Mouse (Mus musculus) erythroblast, adult 5-6 weeks (primary cell): Measurements from ENCODE around the gene Meltf. TPM values are rescaled to one million over a fixed set of nuclear protein-coding genes. Genes with fewer than 3 reads are reported as not detected.

Source experiments
- ATAC-seq: replicated peaks from 2 replicates; pipeline ENCODE4 v1.8.0; 2016; ENCODE audit warnings: moderate number of reproducible peaks, mild to moderate bottlenecking, moderate TSS enrichment, inconsistent platforms; ENCODE audit not compliant: poor library complexity, low FRiP score, severe bottlenecking
- total RNA-seq, 2 experiments: library from RNA; stranded (forward) in 1 of 2; stranded (reverse) in 1 of 2; fragments of 150-400 nt in 1 of 2; fragments of 200-764, 138-1000 nt in 1 of 2; gene quantifications; 2 replicates each; pipeline versions ENCODE4 v1.2.3 to v1.2.4; 2015 to 2017; ENCODE audit warnings: low replicate concordance in 2 of 2

Gene Meltf
- total RNA-seq, 2 experiments from 2014 or later = not detected

DNA sequence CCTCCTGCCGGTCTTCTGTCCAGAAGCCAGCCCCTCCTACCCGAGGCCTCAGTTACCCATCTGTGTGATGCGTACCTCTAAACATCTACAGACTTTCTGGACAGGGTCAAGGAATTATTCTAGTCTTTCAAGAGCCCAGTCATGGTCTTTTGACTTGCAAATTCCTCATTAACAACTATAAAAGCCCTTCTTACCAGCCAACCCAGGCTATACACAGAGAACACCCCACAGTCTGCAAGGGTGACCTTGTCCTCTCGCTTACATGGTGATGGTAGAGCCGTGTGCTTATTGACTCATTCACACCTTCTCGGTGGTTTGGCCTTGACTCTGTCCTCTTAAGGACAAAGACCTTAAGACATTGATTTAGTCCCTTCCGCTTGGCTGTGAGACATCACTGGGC is 12.3 kb downstream of the Meltf start:
- no peak for ATAC-seq

DNA sequence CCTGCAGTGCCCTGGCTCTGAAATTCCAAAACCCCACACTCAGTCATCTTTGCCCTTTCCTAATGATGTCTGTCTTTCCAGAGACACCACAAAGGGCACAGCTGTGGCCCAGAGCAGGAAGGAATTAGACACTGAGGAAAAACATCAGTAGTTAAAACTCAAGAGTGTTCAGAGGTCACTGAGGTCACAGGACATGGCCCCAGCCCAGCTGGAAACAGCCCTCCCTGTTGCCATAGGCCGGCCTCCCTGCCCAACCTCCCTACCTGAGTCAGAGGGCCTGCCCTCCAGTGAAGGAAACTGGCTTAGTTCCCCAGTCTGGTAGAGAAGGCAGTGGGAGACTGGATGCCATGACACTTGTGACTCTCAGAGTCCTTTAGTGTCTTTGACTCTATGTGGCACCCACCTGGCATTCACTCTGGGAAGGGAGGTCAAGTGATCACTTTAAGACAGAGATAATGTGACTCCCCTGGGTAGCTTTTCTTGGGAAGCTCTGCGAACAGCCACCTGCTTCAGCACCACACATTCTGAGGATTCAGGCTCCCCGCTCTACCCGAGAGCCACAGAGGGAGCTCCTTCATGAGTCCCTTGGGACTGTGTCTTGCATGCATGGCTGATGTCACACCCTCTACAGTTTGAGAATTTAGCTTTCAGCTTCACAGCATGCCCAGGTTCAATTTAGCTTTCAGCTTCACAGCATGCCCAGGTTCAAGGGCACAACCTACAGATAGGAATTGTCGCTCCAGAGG is 15.0 kb downstream of the Meltf start:
- no peak for ATAC-seq

DNA sequence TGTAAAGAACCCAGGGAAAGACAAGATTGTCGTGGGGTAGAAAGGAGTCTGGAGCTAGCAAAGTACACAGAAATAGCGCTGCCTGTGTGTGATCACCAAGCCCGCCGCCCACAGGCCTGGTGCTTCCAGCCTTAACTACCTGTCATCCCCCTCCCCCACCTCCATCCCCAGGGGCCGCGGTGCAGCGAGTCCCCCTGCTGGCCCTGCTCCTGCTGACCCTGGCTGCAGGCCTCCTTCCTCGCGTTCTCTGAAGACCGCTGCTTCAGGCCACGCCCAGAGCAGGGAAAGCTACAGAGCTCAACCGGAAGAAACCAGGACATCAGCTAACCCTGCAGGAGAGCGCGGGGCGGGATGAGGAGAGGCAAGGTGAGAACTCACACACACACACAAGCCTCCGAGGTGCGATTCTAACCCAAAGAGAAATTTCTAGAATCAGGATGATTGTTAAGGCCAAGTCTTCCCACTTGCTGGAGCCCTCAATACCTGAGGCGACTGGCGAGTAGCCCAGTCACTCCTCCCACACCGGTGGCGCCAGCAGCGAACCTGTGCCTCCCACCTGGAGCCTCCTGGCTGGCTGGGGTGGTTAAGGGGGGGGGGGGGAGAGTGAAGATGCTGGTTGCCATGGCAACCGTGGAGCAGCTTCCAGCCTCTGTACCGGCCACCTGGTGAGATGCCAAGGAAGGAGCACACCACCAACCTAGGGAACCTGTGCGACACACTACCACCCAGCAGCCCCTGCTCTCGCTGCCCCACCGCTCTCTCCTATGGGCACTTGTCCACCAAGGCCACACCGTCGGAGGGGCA is 18.6 kb downstream of the Meltf start:
- no peak for ATAC-seq

- ATAC-seq = no peak
Observed at GRCm38 (mm10) chr16:31898546-31899326, 20.1 kb downstream of the Meltf start.

DNA sequence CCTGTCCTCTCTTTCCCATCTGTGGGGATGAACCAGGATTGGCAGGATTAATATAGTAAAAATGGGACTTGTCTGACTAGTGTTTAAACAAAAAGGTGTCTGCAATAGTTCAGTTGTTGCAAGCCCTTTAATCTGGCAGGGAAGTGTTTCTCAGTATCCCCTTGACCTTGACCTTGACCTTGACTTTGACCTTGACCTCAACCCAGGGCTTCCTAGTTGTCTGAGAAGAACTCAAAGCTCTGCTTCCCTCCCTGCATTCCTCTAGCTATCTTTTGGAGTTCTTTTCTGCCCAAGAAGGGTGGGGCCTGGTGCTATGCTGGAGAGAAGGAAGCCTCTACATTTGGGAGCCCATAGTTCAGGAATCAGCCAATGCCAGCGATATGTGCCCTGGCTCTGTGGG is 23.3 kb downstream of the Meltf start:
- no peak for ATAC-seq

DNA sequence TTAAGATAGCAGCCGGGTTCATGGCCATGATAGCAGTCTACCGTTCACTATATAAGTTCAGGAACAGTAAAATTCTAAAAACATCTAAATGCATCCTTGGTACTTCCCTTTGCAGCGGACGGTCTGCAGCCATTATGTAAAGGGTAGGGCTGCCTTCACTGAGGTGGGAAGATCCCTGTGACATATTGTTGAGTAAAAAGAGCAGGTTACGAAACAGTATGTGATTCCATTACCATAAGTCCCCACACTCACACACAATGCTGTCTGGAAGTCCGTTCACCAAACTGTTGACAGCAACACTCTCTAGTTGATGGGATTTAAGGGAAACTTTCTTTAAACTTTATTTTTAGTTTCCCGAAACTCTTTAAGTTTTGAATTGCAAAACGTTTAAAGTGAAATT is 24.6 kb downstream of the Meltf start:
- no peak for ATAC-seq

- 0 out of 2 replicates have a peak, but pooled peaks have one; percentile 44 for ATAC-seq
Observed at GRCm38 (mm10) chr16:31905331-31905730, 26.7 kb downstream of the Meltf start.

- ATAC-seq = no peak
Observed at GRCm38 (mm10) chr16:31905891-31906825, 27.5 kb downstream of the Meltf start.

GRCm38 (mm10) chr16:31906896-31907295 is 28.3 kb downstream of the Meltf start:
- no peak for ATAC-seq

- ATAC-seq = no peak
Observed at GRCm38 (mm10) chr16:31908959-31909358, 30.3 kb downstream of the Meltf start.

DNA sequence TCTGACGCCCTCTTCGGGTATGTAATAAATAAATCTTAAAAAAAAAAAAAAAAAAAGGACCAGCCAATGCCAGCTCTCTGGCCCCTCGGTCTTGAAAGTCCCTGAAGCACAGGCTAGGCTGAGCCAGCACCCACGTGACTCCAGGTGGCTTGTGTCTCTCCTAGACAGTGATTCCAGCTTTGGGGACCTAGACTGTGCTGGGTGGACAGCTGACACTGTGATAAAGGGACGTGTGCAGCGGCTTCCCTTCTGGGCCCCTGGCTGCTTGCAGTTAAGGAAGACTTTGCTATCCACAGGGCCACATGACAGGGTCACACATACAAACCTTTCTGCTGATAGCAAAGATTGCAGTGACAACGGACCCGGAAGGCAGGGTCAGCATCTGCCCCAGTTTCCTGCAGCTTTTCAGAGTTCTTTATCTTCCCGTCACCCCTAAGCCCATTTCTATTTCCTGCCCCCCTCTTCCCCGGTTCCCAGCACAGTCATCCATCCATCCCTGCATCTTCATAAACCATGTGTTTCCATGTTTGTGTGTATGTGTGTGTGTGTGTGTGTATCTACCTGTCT is 31.8 kb downstream of the Meltf start:
- ATAC-seq = no peak

GRCm38 (mm10) chr16:31917776-31918175 is 39.2 kb downstream of the Meltf start:
- no peak for ATAC-seq

GRCm38 (mm10) chr16:31918248-31918724 is 39.7 kb downstream of the Meltf start:
- ATAC-seq = peak; percentile 79

- ATAC-seq = no peak
Observed at GRCm38 (mm10) chr16:31924368-31924767, 45.8 kb downstream of the Meltf start.

DNA sequence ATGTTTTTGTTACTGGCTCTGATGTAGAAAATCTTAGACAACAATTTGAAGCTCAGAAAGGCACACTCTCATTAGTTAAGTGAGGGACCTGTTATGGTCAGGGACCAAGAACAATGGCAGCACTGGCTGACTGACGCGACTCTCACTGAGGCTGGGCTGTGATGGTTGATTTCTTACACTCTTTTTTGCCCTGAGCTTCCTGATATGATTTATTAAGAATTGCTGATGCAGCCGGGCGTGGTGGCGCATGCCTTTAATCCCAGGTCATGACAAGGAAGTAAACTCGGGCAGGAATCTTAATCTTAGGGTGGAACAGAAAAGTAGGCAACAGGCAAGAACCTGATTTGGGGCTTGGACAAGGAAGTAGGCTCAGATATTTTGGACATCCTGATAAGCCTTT is 47.5 kb downstream of the Meltf start:
- ATAC-seq = no peak

DNA sequence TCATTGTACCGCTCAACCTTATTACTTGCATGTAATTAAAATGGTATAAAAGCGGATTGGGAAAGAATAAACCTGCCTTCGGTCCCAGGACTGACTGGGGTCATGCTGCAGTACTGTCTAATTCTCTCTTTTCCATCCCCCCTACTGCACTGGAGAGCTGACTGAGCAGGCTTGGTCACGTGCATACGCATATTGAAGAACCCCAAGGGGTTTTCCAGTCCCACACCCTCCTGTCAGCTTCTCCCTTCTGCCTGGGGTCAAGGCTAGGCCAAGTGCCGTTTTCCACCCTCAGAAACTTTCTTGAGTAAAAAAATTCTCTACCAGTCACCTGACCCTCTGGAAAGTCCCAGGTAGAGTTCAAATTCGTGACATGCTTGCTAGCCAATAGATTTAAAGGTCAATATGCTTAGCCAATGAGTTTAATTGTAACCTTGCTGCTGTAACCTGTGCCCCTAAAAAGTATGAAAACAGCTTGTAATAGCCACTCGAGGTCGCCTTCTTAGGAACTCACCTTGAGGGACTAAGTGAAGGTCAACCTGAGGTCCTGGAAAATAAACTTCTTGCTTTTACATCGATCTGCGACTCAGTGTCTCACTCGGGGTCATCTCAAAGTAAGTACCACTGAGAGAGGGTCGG is 48.1 kb downstream of the Meltf start:
- no peak for ATAC-seq

DNA sequence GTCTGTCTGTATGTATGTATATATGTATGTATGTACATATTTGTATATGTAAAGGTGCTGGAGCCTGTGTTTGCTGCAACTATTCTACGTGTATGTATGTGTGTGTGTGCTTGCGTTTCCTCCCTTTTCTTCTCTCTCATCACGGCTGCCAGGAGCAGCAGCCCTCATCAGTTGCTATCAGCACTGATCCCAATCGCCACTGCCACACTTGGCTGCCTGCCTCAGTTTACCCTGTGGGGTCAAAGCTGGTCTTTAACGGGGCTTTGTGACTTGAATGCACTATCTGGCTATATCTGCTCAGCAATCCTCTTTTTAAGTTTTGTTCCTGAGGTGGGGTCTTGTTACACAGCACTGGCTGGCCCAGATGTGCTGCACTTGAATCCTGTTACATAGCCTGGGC is 48.8 kb downstream of the Meltf start:
- ATAC-seq = no peak

- no peak for ATAC-seq
Observed at GRCm38 (mm10) chr16:31931330-31931729, 52.7 kb downstream of the Meltf start.
